Mouse (Mus musculus) embryonic fibroblast, embryonic 13.5 days (primary cell): ENCODE results near the gene Gpr153.

ENCODE experiments used
- CTCF ChIP-seq: IDR thresholded peaks from 2 replicates; pipeline ENCODE4 v1.5.1; 2011; ENCODE audit warnings: mild to moderate bottlenecking, control low read depth, low read length, moderate library complexity, borderline replicate concordance; ENCODE audit not compliant: insufficient read depth
- POLR2A ChIP-seq: IDR thresholded peaks from 2 replicates; pipeline ENCODE4 v1.6.1; 2011; ENCODE audit warnings: low read depth, mild to moderate bottlenecking, control low read depth, low read length, moderate library complexity

DNA sequence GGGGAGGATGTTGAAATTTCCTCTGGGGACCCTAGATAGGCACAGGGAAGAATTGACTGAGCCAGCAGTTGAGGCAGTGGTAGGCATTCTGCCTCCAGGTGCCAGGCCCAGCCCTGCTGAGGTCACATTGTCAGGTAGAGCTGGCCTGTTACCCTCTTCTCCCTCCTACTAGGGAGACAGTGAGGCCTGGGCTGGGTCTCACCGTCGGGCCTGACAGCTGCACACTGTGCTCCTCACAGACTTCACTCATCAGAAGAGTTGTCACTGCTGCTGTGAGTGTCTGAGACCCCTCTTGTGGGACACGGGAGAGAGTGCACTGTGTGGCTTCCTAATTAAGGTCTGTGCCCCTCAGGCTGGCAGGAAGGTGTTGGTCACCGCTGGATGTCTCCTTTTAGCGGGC, 8.2 kb upstream of the Gpr153 start:
- no peak for TF ChIP-seq CTCF
- no peak for TF ChIP-seq POLR2A
